Mouse (Mus musculus) lung, postnatal 10 days (tissue): Measurements from ENCODE around the gene Mdga1.

ENCODE experiments used
- DNase-seq: peaks from one replicate; pipeline ENCODE4 v3.0.0; 2021

Gene Mdga1

DNA sequence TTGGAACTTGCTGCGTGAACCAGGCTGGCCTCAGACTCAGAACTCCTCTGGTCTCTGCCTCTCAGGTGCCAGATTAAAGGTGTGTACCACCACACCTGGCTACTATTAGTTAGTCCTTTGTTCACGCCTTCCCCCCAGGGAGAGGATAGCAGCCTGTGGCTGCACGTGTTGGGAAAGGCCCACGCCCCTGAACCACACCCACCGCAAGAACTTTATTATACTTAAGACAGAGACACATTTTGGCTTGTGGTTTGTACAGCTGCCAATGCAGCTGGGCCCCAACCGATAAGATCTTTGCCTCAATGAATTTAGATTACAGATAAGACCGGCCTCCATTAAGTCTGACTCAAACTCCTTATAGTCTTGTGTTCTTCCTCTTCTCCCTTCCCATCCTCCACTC, 10.0 kb upstream of the Mdga1 start:
- DNase-seq, result no peak

DNA sequence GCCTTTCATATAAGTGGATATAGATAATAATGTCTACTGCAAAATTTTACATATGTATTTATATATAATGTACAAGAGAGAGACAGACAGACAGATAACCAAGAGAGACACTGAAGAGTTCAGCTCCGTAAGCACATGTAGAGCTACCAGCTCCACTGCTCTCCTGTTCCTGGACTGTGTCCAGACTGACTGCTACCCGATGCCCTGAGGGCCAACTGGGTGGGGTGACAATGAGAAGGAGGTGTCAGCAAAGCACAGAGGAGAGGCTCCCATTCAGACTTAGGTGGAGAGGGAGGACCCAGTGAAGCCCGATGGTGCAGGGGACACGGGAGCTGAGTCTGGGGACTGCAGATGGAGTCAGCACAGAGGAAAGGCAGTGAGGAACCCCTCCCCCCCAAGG, 9.1 kb upstream of the Mdga1 start:
- DNase-seq, result no peak

DNA sequence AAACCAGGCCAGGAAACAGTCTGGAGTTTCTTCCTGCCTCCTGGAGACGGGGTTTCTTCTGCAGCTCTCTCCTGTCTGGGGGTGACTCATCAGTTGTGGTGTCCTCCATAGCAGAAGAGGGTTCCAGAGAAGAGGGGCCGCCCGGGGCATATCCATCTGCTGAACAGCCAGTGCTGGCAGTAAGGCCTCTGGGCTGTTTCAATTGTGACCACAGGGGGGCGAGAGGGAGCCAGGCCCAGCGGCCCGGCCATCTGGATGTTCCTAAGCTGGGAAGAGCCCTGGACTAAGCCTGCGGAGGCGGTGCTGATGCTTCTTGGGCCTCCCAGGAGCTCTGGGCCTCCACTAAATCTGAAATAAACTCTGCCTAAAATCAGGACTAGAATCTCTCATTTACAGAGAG, 5.8 kb upstream of the Mdga1 start:
- DNase-seq, result peak; percentile 93

DNA sequence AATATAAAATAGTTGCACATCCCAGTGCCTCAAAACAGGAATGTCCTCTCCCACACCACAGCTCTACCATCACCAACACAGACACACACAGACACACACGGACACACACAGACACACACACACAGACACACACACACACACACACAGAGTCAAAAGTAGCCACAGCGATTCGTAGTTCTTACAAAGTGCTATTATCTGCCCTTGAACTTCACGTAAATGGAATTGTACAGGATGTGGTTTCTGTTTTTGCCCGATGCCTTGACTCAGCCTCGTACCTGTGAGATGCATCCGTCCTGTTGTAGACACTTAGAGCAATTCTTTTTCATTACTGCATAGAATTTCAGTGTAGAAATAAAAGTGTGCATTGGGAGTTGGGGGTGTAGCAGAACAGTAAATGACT, 3.3 kb upstream of the Mdga1 start:
- DNase-seq, result no peak

DNA sequence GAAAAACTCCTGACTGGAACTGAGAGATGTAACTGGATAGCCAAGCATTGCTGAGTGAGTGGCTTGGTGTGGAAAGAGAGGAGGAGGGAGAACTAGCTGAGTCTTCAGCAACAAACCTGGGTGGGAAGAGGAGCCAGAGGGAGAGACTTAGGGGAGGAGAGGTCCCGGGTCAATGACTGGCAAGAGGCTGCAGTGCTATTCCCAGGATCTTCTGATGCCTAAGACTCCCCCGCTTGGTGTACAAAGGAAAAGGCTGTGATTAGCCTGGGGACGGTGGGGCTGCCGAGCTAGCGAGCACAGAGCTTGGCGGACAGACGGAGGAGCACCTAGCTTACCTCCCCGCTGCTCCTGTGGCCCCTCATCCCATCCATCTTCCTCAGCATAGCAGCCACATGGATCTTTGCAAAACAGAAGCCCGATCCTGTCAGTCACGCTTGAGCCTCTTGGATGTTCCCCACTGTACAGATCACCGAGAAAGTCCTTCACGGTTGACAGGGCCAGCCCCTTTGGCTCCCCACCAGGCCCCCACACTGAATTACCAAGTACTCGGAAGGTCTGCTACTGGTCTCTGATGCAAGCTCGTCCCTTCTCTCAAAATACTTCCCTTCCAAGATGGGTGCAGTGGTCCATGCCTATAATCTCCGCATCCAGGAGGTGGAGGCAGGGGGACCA, 2.0 kb upstream of the Mdga1 start:
- DNase-seq, result no peak

DNA sequence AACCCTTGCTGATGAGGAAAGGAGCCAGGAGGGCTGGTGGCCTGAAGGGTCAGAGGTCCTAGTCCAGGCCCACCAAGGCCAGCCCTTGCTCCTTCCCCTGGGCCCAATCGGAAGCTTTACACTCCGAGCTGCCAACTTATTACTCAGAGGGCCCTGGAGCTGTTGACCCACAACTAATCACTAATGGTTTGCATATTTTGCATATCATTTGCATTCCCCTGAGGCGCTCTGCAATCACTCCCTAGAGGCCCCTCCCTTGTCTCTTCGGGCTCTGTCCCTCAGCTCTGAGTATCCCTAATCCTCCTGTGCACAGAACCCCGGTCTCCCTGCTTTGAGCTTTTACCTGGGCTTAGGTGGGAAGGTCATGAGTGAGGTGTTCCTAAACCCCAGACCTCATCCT, 4.4 kb downstream of the Mdga1 start:
- DNase-seq, result no peak

DNA sequence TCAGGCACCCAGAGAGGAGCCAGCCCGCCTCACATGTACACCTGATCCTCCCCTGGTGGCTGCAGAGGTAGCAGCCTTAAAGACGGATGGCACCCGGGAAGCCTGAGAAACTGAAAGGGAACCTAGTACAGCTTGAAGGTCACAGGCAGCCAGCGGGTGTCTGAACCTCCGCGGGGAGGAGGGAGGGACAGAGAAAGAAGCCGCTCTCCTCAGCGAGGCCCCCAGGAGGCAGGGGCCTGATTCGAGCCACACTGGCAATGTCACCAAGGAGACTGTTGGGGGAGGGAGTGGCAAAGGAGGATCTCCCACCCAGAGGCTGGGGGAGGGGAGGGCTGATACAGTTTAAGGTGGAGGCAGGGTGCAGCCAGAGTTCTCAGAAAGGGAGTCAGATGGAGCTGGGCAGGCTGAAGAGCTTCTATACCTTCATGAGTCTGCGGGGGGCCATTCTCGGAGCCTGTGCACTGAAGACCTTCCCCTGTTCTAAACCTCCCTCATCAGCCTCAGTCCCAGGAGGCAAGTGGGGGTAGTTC, 6.1 kb downstream of the Mdga1 start:
- DNase-seq, result no peak

DNA sequence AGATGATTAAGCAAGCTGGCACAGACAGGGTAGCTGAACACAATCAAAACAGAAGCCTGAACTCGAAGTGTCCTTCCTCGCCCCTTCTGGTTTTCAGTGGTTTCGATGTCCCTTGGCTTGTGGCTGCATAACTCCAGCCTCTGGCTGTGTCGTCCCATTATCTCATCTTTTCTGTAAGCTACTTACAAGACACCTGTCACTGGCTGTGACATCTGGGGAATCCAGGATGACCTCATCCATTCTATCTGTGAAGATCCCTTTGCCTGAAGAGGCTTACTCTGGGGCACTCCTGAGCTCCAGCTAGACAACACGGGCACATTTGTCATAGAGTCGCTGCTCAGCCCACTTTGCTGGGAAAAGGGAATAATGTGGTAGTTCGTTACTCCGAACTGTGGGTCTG, 14.0 kb downstream of the Mdga1 start:
- DNase-seq, result no peak

DNA sequence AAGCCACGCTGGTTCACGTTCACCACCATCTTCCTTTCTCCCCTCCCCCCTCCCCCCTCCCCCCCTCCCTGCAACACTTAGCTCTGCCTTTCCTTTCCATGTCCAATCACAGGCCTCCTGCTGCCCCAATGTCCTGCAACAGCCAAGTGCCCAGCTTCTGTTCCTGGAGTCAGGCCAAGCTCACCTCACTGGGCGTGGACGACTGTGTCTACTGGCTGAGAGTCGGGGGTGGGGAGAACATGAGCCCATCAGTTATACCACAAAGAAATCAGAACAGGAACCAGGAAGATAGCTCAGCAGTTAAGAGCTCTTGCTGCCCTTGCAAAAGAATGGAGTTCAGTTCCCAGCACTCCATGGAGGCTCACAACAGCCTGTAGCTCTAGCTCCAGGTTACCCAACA, 15.6 kb downstream of the Mdga1 start:
- DNase-seq, result no peak

DNA sequence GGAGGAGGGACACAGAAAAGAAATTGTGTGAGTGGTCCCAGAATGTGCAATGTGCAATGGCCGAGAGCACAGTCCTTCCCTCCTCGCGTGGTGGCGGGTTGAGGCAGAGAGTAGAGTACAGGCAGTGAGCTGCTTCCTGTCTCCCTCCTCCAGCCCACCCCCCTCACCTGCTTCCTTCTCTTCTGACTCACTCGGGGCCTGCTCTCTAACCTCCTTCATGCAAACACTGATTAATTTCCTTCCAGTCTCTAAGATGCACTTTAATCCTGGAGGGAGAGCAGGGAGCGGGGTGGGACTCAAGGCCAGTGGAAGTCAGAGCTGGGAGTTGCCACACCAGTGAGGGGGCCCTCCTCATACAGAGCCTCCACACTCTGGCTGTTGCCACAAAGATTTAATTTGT, 18.8 kb downstream of the Mdga1 start:
- DNase-seq, result no peak

DNA sequence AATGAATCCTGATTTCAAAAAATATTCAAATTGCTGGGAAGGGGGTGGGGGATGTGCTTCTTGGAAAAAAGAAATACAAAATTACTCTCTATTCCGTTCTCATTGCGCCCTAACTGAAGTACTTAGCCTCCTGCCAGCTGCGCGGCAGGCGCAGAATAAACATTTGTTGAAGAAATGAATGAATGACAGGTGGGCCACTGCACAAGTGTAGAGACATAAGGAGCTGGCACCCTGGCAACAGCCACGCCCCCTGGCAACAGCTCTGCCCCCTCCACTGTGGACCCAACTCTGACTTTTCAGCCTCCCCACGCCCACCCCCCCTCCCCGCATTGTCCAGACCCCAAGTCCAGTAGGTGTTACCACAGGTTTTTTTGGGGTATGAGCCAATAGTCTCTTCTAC, 19.3 kb downstream of the Mdga1 start:
- no peak for DNase-seq

DNA sequence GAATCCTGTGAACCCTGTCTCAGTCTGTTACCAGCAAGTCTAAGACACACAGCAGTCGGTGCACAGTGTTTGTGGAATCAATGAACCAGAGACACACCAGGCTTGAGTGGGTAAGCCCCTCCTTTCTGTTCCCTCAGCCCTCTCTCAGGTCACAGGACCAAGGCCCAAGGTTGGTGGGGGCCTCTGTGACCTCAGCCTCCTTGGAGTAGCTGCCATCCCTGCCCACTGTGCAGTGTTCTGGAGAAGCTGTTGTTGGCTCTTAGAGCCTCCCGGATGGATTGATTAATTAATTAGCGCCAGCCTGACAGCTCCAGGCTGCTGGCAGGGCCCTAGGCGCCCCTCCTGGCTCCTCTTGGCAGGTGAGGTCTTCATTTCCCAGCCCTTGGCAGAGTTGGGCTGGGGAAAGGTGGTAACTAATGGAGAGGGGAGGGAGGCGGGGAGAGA, 22.6 kb downstream of the Mdga1 start:
- DNase-seq, result no peak

DNA sequence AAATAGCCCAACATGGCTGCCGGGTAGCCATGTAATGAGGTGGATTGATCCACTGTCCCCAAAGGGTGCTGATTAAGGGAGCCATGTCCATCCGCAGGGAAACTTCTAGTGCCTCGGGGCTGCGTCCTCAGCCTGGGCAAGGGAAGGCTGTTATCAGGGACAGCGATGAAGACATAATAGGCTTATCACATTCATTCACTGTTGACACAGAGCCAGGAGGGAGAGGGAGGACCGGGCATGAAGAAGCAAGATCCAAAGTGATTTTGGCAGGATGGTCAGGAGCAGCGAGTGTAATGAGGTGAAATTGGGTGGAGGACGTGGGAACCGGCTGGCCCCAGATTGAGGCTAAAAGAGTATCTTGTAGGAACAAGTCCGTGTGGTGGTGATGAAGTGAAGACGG, 25.5 kb downstream of the Mdga1 start:
- DNase-seq, result no peak

DNA sequence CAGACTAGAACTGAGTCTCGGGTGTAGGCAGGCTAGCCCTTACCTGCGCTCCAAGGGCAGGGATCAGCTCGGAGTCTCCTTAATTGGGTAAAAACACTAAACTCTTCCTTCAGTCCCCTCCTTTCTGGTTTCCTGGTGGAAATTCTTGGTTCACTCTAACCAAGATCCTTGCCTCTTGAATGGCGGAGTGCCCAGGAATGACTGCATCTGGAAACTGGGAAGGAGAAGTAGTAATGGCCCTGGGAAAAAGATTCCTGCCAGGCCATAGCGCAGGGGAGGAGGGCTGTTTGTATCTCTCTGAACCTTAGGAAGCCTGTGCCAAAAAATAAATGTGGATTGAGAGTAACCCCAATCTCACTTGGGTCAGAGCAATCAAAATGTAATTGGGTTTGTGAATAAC, 30.9 kb downstream of the Mdga1 start:
- DNase-seq, result peak; percentile 59

DNA sequence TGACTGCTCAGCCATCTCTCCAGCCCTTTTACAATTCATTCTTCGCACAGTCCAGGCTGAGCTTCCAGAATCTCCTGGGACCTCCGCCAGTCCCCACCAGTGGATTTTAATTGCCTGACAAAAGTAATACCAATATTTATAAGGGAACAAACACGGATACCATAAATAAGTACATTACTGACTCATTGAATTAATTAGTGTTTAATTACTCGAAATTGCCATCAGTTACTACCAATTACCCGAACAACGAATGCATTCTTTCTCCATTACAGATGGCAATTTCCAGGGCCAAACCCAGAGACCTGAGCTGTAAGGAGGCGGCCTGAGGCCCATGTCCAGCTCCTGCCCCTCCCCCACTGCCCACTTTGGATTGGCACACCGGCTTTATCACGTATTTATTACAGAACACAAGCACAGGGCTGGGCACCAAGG, 32.5 kb downstream of the Mdga1 start:
- no peak for DNase-seq

DNA sequence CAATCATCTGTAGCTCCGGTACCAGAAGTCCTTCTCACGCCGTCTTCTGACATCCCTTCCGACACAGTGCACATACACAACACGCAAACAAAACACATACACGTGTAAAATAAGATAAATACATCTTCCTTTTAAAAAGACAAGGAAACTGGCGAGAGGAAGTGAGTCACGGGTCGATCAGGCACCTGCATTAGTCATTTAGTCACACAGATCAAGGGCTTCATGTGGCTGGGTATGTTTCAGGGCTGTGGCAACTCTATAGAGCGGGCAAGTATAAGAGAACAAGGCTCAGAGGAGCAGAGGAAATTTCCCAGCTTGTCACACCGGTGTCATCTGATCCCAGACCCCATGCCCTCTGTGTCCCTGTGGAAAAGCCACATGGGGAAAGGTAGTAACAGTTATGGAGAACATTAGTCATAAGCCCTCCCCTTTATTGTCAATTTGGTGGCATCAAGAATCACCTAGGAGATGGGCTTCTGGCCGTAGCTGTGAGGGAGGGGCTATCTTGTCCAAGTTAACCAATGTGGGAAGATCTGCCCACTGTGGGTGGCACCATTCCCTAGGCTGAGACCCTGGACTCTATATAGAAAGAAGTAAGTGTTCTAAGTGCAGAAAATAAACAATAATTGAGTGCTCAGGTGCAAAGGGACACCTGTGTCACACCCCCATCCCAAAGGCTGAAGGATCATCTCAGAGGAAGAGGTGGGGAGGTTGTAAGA, 35.6 kb downstream of the Mdga1 start:
- no peak for DNase-seq

DNA sequence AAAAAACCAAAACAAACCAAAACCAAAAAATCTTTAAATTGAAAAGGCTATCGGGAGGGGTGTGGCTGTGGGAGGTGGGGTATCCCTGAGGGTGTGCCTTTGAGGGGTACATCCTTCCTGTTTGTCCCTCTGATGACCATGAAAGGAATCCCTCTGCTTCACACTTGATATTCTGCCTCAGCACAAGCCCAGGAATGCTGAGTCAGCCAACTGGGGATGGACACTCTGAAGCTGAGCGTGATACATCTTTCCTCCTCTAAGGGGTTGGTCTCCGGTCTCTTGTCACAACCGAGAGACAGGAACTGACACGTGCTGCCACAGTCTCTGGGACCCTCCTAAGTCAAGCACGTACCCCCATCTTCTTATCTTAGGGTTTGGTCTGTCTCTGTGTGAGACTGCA, 37.1 kb downstream of the Mdga1 start:
- DNase-seq, result no peak

DNA sequence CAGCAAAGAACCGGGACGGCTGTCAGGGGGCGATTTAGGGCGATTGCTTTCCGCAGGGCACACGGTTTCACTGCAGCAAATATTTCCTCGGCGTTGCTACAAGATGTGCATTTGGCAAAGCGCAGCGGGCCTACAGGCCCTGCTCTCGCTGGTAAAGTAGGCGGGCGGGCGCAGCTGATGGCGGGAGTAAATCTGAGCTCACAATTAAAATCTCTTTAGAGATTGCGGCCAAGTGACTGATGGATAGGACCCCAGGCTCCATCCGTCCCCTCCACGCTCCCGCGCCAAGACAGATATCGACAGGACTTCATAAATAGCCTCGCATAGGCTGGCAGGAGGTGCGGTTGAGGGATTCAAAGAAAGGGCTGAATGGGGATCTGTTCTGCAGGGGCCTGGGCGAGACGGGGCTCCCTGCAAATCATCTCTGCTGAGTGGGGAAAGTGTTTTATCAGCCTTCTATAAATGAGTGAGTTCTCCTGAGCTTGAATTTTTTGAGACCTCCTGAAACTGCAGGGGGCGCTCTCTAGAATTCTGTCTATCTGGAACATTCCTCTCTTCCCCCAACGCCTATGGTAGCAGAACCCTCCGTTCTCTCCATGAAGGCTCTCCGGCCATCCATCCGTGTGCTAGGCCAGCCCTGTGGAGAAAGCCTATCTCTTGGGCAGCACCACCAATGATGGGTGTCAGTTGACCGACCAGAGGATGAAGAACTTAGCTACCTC, 38.5 kb downstream of the Mdga1 start:
- no peak for DNase-seq

DNA sequence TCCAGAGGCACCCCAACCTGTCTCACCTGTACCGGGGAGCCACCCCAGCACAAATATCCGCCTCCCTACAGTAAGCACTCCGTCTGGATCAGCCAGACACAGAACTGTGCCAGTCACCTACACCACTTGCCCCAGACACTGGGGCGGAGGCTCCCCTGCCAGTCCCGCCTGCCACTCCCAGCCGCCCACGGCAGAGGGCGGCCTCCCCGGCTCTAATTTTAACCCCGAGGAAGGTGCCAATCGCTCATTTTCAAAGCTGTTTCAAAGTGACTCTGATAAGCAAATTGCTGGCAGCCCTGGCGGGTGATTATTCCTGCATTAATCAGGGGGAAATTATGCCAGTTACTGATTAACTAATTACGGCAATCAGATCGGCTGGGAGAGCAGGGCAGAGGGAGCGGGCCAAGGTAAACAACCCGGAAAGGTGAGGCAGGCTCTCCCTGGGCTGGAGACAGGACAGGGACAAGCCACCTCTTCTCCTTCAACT, 41.1 kb downstream of the Mdga1 start:
- DNase-seq, result peak; percentile 48

DNA sequence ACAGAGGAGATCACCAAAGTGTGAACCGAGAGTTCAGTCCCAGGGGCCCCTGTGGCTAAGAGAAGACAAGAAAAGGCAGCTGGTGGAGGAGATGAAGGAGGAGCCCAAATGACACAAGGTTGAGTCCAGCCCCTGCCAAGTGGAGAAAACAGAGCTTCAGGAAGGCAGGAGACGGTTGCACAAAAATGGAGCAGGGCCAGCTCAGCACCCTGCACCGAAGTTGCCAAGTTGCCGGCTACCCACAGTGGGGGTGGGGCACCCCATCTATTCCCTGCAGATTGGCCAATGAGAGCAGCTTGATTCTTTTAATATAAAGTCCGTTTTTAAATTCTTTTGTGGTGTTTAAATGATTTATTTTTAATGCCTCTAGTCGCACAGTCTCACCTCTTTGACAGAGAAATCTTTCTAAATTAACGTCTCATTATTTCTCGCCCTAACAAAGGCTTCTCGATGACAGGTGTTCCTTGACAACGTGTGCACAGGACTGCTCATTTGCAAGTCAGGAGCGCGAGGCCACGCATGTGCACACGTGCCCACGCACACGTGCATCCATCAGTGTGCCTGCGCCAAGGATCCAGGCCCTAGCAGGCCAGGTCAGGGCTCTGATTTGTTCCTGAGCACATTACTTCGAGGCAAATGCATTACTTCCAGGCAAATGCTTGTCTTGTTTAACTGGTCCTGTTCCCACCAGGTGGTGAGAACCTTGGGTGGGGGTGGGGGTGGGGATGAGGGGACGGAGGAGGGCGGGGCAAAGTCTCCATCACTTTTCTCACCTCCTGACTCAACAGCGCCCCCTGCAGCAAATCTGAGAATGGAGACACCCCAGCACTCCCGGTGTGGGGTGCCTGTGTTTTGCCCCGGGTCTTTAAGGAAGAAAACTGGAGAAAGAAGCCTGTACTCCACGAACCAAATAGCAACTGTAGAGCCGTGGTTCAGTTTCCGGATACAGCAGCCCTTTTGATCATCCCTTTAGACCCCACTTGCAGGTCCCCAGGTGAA, 44.0 kb downstream of the Mdga1 start:
- no peak for DNase-seq

DNA sequence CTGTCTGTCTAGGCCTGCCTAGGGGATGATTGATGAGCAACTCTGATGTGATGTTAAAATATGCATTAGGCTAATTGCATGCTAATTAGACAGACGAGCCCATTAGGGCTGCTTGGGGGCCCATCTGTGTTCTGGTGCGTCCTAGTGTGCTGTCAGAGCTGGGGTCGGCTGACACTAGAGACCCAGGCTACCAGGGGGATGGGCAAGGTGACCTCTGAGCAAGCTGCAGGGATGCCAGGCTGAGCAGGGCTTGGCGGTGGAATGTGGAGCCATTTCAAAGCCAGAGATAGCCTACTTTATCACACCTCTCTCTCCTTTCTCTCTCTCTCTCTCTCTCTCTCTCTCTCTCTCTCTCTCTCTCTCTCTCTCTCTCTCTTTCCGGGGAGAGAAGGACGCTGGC, 49.8 kb downstream of the Mdga1 start:
- no peak for DNase-seq

DNA sequence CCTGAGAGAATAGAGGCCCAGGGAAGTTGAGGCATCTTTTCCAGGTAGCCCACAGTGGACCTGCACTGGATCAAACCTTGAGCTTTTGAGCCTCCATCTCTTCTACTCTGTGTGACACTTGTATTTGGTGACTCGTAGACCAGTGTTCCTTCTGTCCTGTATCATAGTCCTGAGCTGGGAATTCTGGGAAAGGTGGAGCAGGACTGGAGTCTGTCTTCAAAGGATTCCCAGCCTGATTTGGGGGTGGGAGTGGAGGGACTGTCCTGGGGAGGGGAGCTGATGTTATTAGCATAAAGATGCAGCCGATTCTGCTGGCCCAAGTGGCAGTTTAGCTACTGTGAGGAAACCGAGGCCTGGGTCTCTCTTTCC, 50.4 kb downstream of the Mdga1 start:
- DNase-seq, result no peak
